Mouse (Mus musculus): ENCODE results near the gene Liph.

GRCm38 (mm10) chr16:21984091-21984490, 11.4 kb downstream of the Liph start:
- TF ChIP-seq CTCF (IDR thresholded peaks at IDR 0.05; ENCODE audit: borderline replicate concordance, control insufficient read depth, extremely low read depth, insufficient read depth, low read length, poor library complexity) (no peak), POLR2A (IDR thresholded peaks at IDR 0.05; ENCODE audit: control insufficient read depth, extremely low read depth, insufficient read depth, low read length, poor library complexity) (no peak)
